Comparison of ENCODE assay signal across 13 mouse cellular contexts in the genomic region with DNA sequence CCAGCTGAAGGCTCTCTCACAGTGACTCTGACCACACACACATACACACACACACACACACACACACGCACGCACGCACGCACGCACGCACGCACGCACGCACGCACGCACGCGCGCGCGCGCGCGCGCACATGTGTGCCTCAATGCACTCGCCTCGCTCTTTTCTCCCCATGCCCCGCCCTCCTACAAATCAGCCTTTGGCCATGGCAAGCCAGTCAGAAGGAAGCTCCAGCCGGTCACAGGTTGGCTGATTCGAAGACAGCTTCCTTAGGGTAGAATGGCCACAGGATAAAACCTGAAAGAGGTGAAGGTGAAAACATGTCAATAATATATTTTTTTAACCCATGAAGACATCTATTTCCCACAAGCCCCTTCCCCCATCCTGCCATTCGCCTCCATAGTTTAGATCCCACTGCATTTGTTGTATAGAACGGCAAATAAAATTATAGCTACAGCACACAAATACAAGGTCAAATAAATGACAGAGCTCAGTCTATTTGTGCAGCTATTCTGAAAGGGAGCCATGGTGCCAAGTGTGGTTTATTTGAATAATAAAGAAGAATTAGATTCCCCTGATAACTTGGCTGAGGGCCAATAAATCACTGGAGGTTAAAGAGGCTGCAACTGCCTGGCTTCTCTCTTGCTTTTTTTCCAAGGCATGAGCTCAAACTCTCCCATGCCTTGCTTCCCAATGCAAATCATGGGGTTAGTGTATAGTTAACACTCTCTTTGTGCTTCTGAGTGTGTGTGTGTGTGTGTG.
DNase-seq lines count a peak whose midpoint lies in the region; ATAC-seq lines count a peak whose summit lies in the region.
"Had no signal": no experiment of that assay in that cellular context is flagged by ENCODE, and none has a peak within 500 bp of the region (broad histone marks: within the 10 kb centered on the region; RNA-seq: fewer than 3 reads in every experiment).

No protein-coding gene starts in this region.

- H3K27me3 ChIP-seq in embryonic facial prominence, embryonic 14.5 days (replicated peaks; ENCODE audit: control insufficient read depth, insufficient read depth, low read length), result no peaks in the 10 kb centered on the region
- no peaks in the 10 kb centered on the region for H3K27me3 ChIP-seq in embryonic facial prominence, embryonic 10.5 days (replicated peaks; ENCODE audit: low read depth, poor library complexity, severe bottlenecking)
- H3K27me3 ChIP-seq in midbrain, embryonic 12.5 days, result no peaks in the 10 kb centered on the region
- no peaks in the 10 kb centered on the region for H3K27me3 ChIP-seq in midbrain, embryonic 15.5 days (replicated peaks)
- H3K27me3 ChIP-seq in forebrain, embryonic 16.5 days (replicated peaks; ENCODE audit: control insufficient read depth, insufficient read depth, low read length), result no peaks in the 10 kb centered on the region
- H3K27me3 ChIP-seq in liver, embryonic 16.5 days (ENCODE audit: control insufficient read depth, insufficient read depth, low read depth, low read length), result no peaks in the 10 kb centered on the region
- H3K27me3 ChIP-seq: heart, embryonic 15.5 days had no signal

- no peak overlapping the region for H3K9ac ChIP-seq in embryonic facial prominence, embryonic 14.5 days (ENCODE audit: low read depth, low read length)
- H3K9ac ChIP-seq in midbrain, embryonic 12.5 days (replicated peaks), result no peak overlapping the region
- H3K9ac ChIP-seq in midbrain, embryonic 15.5 days, result no peak overlapping the region
- H3K9ac ChIP-seq in forebrain, embryonic 16.5 days (replicated peaks; ENCODE audit: low read depth, low read length), result no peak overlapping the region
- no peak overlapping the region for H3K9ac ChIP-seq in liver, embryonic 16.5 days (ENCODE audit: low read depth, low read length)
- H3K9ac ChIP-seq: heart, embryonic 15.5 days had no signal

- H3K9me3 ChIP-seq in embryonic facial prominence, embryonic 14.5 days (ENCODE audit: control insufficient read depth, low read length), result no peaks in the 10 kb centered on the region
- no peaks in the 10 kb centered on the region for H3K9me3 ChIP-seq in embryonic facial prominence, embryonic 10.5 days
- no peaks in the 10 kb centered on the region for H3K9me3 ChIP-seq in midbrain, embryonic 12.5 days
- H3K9me3 ChIP-seq in midbrain, embryonic 15.5 days, result no peaks in the 10 kb centered on the region
- no peaks in the 10 kb centered on the region for H3K9me3 ChIP-seq in forebrain, embryonic 16.5 days (ENCODE audit: control insufficient read depth, low read length)
- H3K9me3 ChIP-seq in liver, embryonic 16.5 days (replicated peaks; ENCODE audit: control insufficient read depth, low read length), result no peaks in the 10 kb centered on the region
- H3K9me3 ChIP-seq: heart, embryonic 15.5 days had no signal

- ATAC-seq in embryonic facial prominence, embryonic 14.5 days (ENCODE audit: low read depth), result no peak
- ATAC-seq in midbrain, embryonic 12.5 days (ENCODE audit: low FRiP score, low read depth), result peak; percentile 30
- ATAC-seq in midbrain, embryonic 15.5 days (replicated peaks), result no peak
- peak; percentile 6 for ATAC-seq in forebrain, embryonic 16.5 days
- no peak for ATAC-seq in liver, embryonic 16.5 days (ENCODE audit: low read depth)
- ATAC-seq in frontal cortex, adult (ENCODE audit: low TSS enrichment), result no peak
- ATAC-seq: lung, postnatal 0 days had no signal

- peaks cover 25% of the 10 kb centered on the region for H3K4me1 ChIP-seq in embryonic facial prominence, embryonic 14.5 days (ENCODE audit: control insufficient read depth, insufficient read depth, low read length)
- peaks cover 32% of the 10 kb centered on the region for H3K4me1 ChIP-seq in embryonic facial prominence, embryonic 10.5 days
- H3K4me1 ChIP-seq in midbrain, embryonic 12.5 days, result peaks cover 48% of the 10 kb centered on the region
- peaks cover 47% of the 10 kb centered on the region for H3K4me1 ChIP-seq in midbrain, embryonic 15.5 days
- peaks cover 46% of the 10 kb centered on the region for H3K4me1 ChIP-seq in forebrain, embryonic 16.5 days (replicated peaks; ENCODE audit: control insufficient read depth, insufficient read depth, low read length)
- H3K4me1 ChIP-seq in liver, embryonic 16.5 days (ENCODE audit: control insufficient read depth, low read depth, low read length), result peaks cover 57% of the 10 kb centered on the region
- H3K4me1 ChIP-seq: heart, embryonic 15.5 days had no signal

- H3K27ac ChIP-seq in embryonic facial prominence, embryonic 14.5 days (replicated peaks; ENCODE audit: low read depth, low read length), result no peak overlapping the region
- no peak overlapping the region for H3K27ac ChIP-seq in embryonic facial prominence, embryonic 10.5 days (replicated peaks)
- H3K27ac ChIP-seq in midbrain, embryonic 12.5 days (replicated peaks), result peak overlapping the region; percentile 63
- no peak overlapping the region for H3K27ac ChIP-seq in midbrain, embryonic 15.5 days
- no peak overlapping the region for H3K27ac ChIP-seq in forebrain, embryonic 16.5 days (ENCODE audit: low read length)
- peak overlapping the region; percentile 72 for H3K27ac ChIP-seq in liver, embryonic 16.5 days (ENCODE audit: low read length)
- H3K27ac ChIP-seq: heart, embryonic 15.5 days had no signal

- 80% methylated on average over 27 of the region's 27 CpGs for WGBS in embryonic facial prominence, embryonic 14.5 days
- 82% methylated on average over 27 of the region's 27 CpGs for WGBS in embryonic facial prominence, embryonic 10.5 days
- 72% methylated on average over 27 of the region's 27 CpGs for WGBS in midbrain, embryonic 12.5 days
- 73% methylated on average over 27 of the region's 27 CpGs for WGBS in midbrain, embryonic 15.5 days
- WGBS in forebrain, embryonic 16.5 days, result 66% methylated on average over 27 of the region's 27 CpGs
- 67% methylated on average over 27 of the region's 27 CpGs for WGBS in liver, embryonic 16.5 days (ENCODE audit: insufficient replicate concordance)

- H3K4me2 ChIP-seq in embryonic facial prominence, embryonic 14.5 days (ENCODE audit: low read depth, low read length), result no peak overlapping the region
- no peak overlapping the region for H3K4me2 ChIP-seq in midbrain, embryonic 12.5 days (replicated peaks)
- H3K4me2 ChIP-seq in midbrain, embryonic 15.5 days, result no peak overlapping the region
- H3K4me2 ChIP-seq in forebrain, embryonic 16.5 days (ENCODE audit: low read length), result no peak overlapping the region
- H3K4me2 ChIP-seq in liver, embryonic 16.5 days (ENCODE audit: low read depth, low read length), result no peak overlapping the region
- H3K4me2 ChIP-seq: heart, embryonic 15.5 days had no signal

- H3K36me3 ChIP-seq in embryonic facial prominence, embryonic 14.5 days (ENCODE audit: control insufficient read depth, insufficient read depth, low read length), result no peaks in the 10 kb centered on the region
- no peaks in the 10 kb centered on the region for H3K36me3 ChIP-seq in embryonic facial prominence, embryonic 10.5 days (replicated peaks)
- H3K36me3 ChIP-seq in midbrain, embryonic 12.5 days, result no peaks in the 10 kb centered on the region
- no peaks in the 10 kb centered on the region for H3K36me3 ChIP-seq in midbrain, embryonic 15.5 days (replicated peaks)
- H3K36me3 ChIP-seq in forebrain, embryonic 16.5 days (ENCODE audit: control insufficient read depth, insufficient read depth), result no peaks in the 10 kb centered on the region
- no peaks in the 10 kb centered on the region for H3K36me3 ChIP-seq in liver, embryonic 16.5 days (ENCODE audit: control insufficient read depth, insufficient read depth)
- H3K36me3 ChIP-seq: heart, embryonic 15.5 days had no signal

- H3K4me3 ChIP-seq in embryonic facial prominence, embryonic 14.5 days (ENCODE audit: low read depth, low read length), result no peak overlapping the region
- no peak overlapping the region for H3K4me3 ChIP-seq in embryonic facial prominence, embryonic 10.5 days
- H3K4me3 ChIP-seq in midbrain, embryonic 12.5 days, result no peak overlapping the region
- H3K4me3 ChIP-seq in midbrain, embryonic 15.5 days, result no peak overlapping the region
- no peak overlapping the region for H3K4me3 ChIP-seq in forebrain, embryonic 16.5 days (replicated peaks; ENCODE audit: low read length)
- no peak overlapping the region for H3K4me3 ChIP-seq in liver, embryonic 16.5 days (ENCODE audit: low read depth, low read length)
- H3K4me3 ChIP-seq: heart, embryonic 15.5 days; myocyte had no signal

- peak; percentile 64 for DNase-seq in embryonic facial prominence, embryonic 14.5 days (ENCODE audit: low spot score)
- DNase-seq in embryonic facial prominence, embryonic 10.5 days (ENCODE audit: low spot score), result no peak
- no peak for DNase-seq in thymus, postnatal 4 days
- DNase-seq: gastrocnemius, postnatal 36 days; kidney, adult 11 months had no signal

Comparison
In these comparisons a context has a peak if more than half of its experiments do, and no peak if none do; other contexts are left out.
1. ATAC-seq: peak in midbrain, embryonic 12.5 days (single experiment) and forebrain, embryonic 16.5 days (single experiment); none in embryonic facial prominence, embryonic 14.5 days (single experiment), midbrain, embryonic 15.5 days (single experiment), liver, embryonic 16.5 days (single experiment) and frontal cortex, adult (single experiment).
2. H3K27ac ChIP-seq: peak in midbrain, embryonic 12.5 days (single experiment) and liver, embryonic 16.5 days (single experiment); none in embryonic facial prominence, embryonic 14.5 days (single experiment), embryonic facial prominence, embryonic 10.5 days (single experiment), midbrain, embryonic 15.5 days (single experiment) and forebrain, embryonic 16.5 days (single experiment).